Mouse (Mus musculus): Measurements from ENCODE around the gene Inca1. TPM values are rescaled to one million over a fixed set of nuclear protein-coding genes. Genes with fewer than 3 reads are reported as not detected.

The Inca1 gene
- total and polyA plus RNA-seq, 3 experiments: 0.35 to 2.2 TPM; not detected in 1

GRCm38 (mm10) chr11:70658521-70658920 is 41.4 kb downstream of the Inca1 start:
- Histone ChIP-seq H3K9ac (ENCODE audit: control insufficient read depth, low read depth, low read length, poor library complexity, severe bottlenecking) (no peak overlapping the region), H3K27me3 (ENCODE audit: control insufficient read depth in 1 of 2, insufficient read depth in 2 of 2, low read length in 2 of 2) (no peaks in the 10 kb centered on the region), H3K9me3 (replicated peaks; ENCODE audit: insufficient read depth, low read length) (no peaks in the 10 kb centered on the region), H3K79me2 (ENCODE audit: control insufficient read depth, insufficient read depth, low read length, poor library complexity) (peaks cover 26% of the 10 kb centered on the region), H3K27ac (ENCODE audit: control insufficient read depth, low read depth, low read length) (no peak overlapping the region), H3K36me3 (ENCODE audit: control insufficient read depth in 1 of 2, insufficient read depth in 2 of 2, low read length in 2 of 2) (peaks cover 1 to 8% of the 10 kb centered on the region in 2 experiments; a peak in 3 of 4 replicates), H3K4me3 (ENCODE audit: control insufficient read depth in 1 of 2, insufficient read depth in 1 of 2, low read depth in 2 of 2, low read length in 2 of 2) (no peak overlapping the region), H3K4me1 (ENCODE audit: control insufficient read depth in 1 of 2, insufficient read depth in 2 of 2, low read length in 2 of 2) (peaks cover 2 to 14% of the 10 kb centered on the region in 2 experiments; a peak in 3 of 4 replicates)
- no peak for TF ChIP-seq RCOR1 (IDR thresholded peaks at IDR 0.05; ENCODE audit: low read depth, low read length)
- TF ChIP-seq HCFC1 (IDR thresholded peaks at IDR 0.05; ENCODE audit: low read depth, low read length): no peak
- TF ChIP-seq POLR2A (IDR thresholded peaks at IDR 0.05; ENCODE audit: control insufficient read depth in 1 of 2, insufficient read depth in 1 of 2, low read depth in 1 of 2, low read length in 2 of 2, poor library complexity in 1 of 2): no peak
- TF ChIP-seq EP300 (IDR thresholded peaks at IDR 0.05; ENCODE audit: low read depth in 1 of 2, low read length in 2 of 2): no peak
- no peak for TF ChIP-seq MYC (IDR thresholded peaks at IDR 0.05; ENCODE audit: low read depth, low read length)
- TF ChIP-seq MEF2A (IDR thresholded peaks at IDR 0.05; ENCODE audit: extremely low read depth, insufficient replicate concordance, low read depth, low read length, poor library complexity, severe bottlenecking): no peak
- TF ChIP-seq KAT2A (conservative IDR thresholded peaks at IDR 0.05; ENCODE audit: low read depth, low read length): no peak
- TF ChIP-seq USF1 (IDR thresholded peaks at IDR 0.05; ENCODE audit: low read depth, low read length): no peak
- TF ChIP-seq RAD21 (IDR thresholded peaks at IDR 0.05; ENCODE audit: low read depth, low read length): no peak
- no peak for TF ChIP-seq ZMIZ1 (IDR thresholded peaks at IDR 0.05; ENCODE audit: low read depth, low read length)
- no peak for TF ChIP-seq ZKSCAN1 (IDR thresholded peaks at IDR 0.05; ENCODE audit: low read depth, low read length)
- no peak for TF ChIP-seq ELF1 (IDR thresholded peaks at IDR 0.05; ENCODE audit: low read depth, low read length)
- no peak for TF ChIP-seq ETS1 (IDR thresholded peaks at IDR 0.05; ENCODE audit: low read depth, low read length)
- no peak for TF ChIP-seq SIN3A (IDR thresholded peaks at IDR 0.05; ENCODE audit: low read length)
- DNase-seq (ENCODE audit: low read depth, low spot score): no peak

GRCm38 (mm10) chr11:70657991-70658390 is 42.0 kb downstream of the Inca1 start:
- H3K9ac ChIP-seq (ENCODE audit: control insufficient read depth, low read depth, low read length, poor library complexity, severe bottlenecking): no peak overlapping the region
- H3K9me3 ChIP-seq (replicated peaks; ENCODE audit: insufficient read depth, low read length): no peaks in the 10 kb centered on the region
- TF ChIP-seq NELFE (IDR thresholded peaks at IDR 0.05; ENCODE audit: low read depth, low read length): no peak
- TF ChIP-seq POLR2AphosphoS5 (IDR thresholded peaks at IDR 0.05; ENCODE audit: borderline replicate concordance, low read depth, low read length): no peak
- no peak for TF ChIP-seq SMC3 (IDR thresholded peaks at IDR 0.05; ENCODE audit: low read depth, low read length)
- TF ChIP-seq E2F4 (IDR thresholded peaks at IDR 0.05; ENCODE audit: borderline replicate concordance, low read depth, low read length): no peak
- no peak for TF ChIP-seq ETS1 (IDR thresholded peaks at IDR 0.05; ENCODE audit: low read depth, low read length)
- no peak for TF ChIP-seq ZNF384 (IDR thresholded peaks at IDR 0.05; ENCODE audit: low read depth, low read length)
- no peak for TF ChIP-seq CHD2 (IDR thresholded peaks at IDR 0.05; ENCODE audit: low read length)
- TF ChIP-seq MEF2A (IDR thresholded peaks at IDR 0.05; ENCODE audit: extremely low read depth, insufficient replicate concordance, low read depth, low read length, poor library complexity, severe bottlenecking): no peak
- no peak for TF ChIP-seq MYC (IDR thresholded peaks at IDR 0.05; ENCODE audit: low read depth, low read length)
- no peak for TF ChIP-seq BHLHE40 (IDR thresholded peaks at IDR 0.05; ENCODE audit: borderline replicate concordance, low read depth, low read length)
- H3K27ac ChIP-seq (ENCODE audit: control insufficient read depth, low read depth, low read length): no peak overlapping the region
- peaks cover 3 to 8% of the 10 kb centered on the region in 2 experiments for H3K36me3 ChIP-seq (ENCODE audit: control insufficient read depth in 1 of 2, insufficient read depth in 2 of 2, low read length in 2 of 2)
- H3K4me3 ChIP-seq (ENCODE audit: control insufficient read depth in 1 of 2, insufficient read depth in 1 of 2, low read depth in 2 of 2, low read length in 2 of 2): no peak overlapping the region
- H3K4me1 ChIP-seq (ENCODE audit: control insufficient read depth in 1 of 2, insufficient read depth in 2 of 2, low read length in 2 of 2): peaks cover 2 to 14% of the 10 kb centered on the region in 2 experiments
- no peaks in the 10 kb centered on the region for H3K27me3 ChIP-seq (ENCODE audit: control insufficient read depth in 1 of 2, insufficient read depth in 2 of 2, low read length in 2 of 2)
- peaks cover 31% of the 10 kb centered on the region for H3K79me2 ChIP-seq (ENCODE audit: control insufficient read depth, insufficient read depth, low read length, poor library complexity)
- DNase-seq (ENCODE audit: low read depth, low spot score): no peak

All from MEL (cell line).